Mouse (Mus musculus) lung, postnatal 36 days (tissue): ENCODE data around the gene Arsg.
A peak's percentile ranks its signal among the peaks of the same experiment; 100 is the strongest.
"Not testable (repeated sequence)": the region's sequence is repeated elsewhere in the genome, so short reads cannot be mapped to it uniquely, and the experiment has no call there.

Experiments
- DNase-seq: peaks from one replicate; pipeline ENCODE4 v3.0.0; 2022; ENCODE audit warnings: mixed read lengths

Arsg gene

GRCm38 (mm10) chr11:109470170-109470569 is 3.0 kb upstream of the Arsg start:
- no peak for DNase-seq

DNA sequence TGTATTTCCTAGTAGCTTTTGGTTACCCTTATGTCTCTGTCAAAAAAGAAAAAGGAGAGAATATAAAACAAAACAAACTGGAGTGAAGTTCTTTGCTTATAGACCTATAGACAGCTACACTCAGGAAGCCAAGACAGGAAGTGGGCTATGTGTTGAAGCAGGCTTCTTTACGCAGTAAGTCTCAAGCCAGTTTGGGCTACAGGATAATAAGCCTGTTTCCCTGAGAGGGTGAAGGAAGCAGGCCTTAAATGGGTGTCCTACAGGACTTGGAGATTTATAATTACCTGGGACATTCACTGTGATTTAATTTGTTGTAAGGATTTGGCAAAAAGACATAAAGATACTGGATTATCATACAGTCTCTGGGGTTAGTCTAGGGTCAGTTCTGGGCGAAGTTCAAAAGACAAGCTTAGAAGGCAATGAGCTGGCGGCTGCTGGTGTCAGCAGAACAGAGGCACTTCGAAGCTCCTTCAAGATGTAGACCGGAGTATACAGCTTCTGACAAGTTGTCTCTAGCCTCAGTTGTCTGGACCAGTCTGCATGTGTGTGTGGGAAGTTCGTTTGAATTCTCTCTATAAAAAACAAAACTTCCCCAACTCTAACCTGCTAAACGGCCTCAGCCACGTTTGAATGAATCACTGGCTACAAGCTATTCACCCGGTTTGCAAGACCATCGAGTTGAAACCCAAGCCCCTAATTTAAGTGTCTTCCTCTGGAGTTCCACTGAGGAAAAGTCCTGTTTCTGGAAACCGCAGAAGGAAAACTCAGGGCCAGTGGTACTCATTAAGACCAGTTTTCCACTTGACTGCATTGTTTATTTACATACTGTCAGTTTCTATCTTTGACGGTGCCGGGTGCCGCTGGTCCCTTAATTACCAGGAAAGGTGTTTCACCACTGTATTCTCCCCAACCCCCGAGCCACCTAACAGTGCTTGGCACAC is 2.0 kb upstream of the Arsg start:
- DNase-seq, result no peak

GRCm38 (mm10) chr11:109472171-109472691 is 943 bp upstream of the Arsg start:
- no peak for DNase-seq

DNA sequence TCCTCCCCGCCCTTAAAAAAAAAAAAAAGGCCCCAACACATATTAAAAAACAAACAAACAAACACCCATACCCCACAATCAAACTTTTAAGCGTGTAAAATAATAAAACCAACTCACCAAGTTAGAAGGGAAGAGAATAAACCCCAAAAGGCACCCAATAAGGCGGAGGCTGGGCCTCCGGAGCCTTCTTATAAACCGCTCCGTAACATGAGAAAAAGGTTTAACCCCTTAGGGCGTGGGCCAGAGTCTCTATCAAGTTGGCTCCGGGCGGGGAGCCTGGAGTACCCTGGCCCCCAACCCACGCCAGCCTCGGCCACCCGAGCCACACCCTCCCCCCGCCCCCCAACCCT is 378 bp upstream of the Arsg start:
- DNase-seq, result no peak

GRCm38 (mm10) chr11:109474086-109474742 is 1.0 kb downstream of the Arsg start:
- DNase-seq, result no peak

- DNase-seq, result no peak
Measured at GRCm38 (mm10) chr11:109474836-109475235, 1.7 kb downstream of the Arsg start.

DNA sequence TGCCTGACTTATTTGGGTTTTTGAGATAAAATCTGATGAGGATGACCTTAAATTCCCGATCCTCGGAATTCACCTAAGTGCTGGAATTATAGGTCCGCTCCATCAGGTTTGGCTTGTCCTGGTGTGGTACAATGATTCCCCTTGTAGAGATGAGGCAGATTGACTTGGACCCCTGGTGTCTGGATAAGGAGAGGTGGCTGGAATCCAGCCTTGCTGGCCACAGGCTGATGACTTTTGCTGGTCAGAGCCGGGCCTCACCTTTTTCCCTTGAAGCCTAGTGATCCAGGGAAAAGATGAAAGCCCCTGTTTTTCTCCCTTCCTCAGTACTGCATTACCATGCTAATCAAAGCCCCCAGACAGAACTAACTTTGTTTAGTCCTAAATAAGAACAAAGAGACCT is 2.5 kb downstream of the Arsg start:
- DNase-seq, result no peak

- no peak for DNase-seq
Measured at GRCm38 (mm10) chr11:109476241-109476640, 3.1 kb downstream of the Arsg start.

- no peak for DNase-seq
Measured at GRCm38 (mm10) chr11:109476653-109477052, 3.5 kb downstream of the Arsg start.

GRCm38 (mm10) chr11:109477606-109478380 is 4.6 kb downstream of the Arsg start:
- no peak for DNase-seq

- DNase-seq, result no peak
Measured at GRCm38 (mm10) chr11:109479575-109480285, 6.6 kb downstream of the Arsg start.

DNA sequence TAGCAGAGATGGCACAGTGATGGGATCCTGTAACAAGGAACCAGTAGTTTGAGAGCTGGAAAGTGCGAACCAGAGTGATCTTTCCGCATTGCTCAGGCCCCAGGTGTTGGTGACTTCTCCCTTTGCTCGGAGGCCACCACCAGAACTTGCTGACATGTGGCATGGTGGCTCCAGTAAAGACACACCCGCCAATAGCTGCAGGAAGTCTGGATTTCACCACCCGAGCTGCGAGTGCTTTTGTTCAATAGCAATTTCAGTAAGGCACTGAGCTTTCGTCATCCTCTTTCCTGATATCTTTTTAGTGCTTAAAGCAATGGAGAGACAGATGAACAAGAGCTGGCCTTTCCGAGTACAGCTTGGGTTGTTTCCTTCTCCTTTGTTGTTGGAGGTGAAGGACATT is 7.3 kb downstream of the Arsg start:
- no peak for DNase-seq

DNA sequence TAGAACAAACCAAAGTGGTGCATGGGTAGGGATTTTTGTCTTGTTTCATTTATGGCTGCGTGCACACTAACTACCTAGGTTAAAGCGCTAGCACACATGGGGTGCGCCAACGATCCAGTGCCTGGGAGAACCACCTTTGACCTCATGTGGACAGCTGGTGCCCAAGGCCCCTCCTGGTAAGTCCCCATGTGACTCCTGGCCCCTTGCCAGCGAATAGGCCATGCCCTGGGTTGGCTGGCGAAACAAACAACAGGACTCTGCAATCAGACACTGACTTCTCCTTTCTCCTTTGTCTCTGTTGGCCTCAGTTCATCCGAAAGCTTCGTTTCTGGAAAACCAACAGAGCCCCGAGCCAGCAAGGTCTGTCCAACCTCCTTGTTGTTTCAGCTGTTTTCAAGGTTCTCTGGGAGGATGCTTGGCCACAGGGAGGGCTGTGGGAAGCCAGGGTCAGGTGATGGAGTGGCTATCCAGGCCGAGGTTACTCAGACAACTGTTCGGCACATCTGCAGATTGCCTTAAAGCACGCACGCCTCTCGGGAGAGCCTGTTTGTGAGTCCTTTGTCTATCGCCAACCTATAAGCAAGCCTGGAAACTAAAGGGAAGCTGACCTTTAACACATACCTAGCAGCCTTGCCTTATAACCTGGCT is 12.3 kb downstream of the Arsg start:
- peak; percentile 72 for DNase-seq

DNA sequence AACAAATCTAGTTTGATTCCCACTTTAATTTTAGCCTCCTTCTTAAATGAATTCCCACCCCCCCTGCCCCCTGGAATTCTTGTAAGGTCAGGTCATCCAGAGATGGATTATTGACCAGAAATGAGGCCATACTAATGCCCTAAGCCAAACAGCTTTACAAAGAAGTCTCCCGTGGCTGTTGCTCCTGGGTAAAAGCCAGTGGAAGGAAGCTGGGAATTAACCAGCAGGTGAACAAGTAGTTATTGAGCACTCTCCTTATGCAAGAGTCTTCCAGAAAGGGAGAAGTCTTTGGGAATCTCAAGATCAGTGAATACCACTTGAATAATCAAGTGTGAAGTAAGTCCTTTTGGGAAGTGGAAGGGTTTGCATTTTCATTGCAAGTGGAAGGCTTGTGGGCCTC is 13.9 kb downstream of the Arsg start:
- DNase-seq, result no peak

DNA sequence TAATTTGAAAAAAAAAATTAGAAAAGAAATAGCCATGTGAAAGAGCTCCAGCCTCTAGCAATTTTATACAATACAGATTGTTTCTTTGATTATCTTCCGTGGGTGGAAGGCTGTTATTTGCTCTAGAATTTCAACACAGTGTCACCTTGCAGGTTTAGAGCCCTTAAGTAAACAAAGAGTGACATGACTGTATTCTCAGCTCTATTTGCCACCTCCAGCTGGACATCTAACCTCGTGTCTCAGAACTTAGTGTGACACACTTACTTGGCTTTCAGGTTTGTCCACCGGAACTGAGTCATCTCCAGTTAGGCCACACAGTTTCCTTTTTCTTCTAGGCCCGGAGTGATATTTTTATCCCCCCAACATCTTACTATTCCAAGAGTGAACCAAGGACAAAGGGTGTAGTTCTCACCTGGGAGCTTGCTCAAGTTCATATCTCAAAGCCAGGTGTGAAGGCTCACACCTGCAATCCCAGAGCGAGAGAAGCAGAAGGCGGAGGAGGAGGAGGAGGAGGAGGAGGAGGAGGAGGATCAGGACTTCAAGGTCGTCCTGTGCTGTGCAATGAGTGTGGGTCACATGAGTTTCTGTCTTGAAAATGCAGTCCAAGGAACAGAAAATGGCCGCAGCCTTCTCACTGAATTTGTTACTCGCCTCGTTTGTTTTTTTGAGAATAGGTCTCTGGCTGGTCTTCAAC is 15.0 kb downstream of the Arsg start:
- no peak for DNase-seq

DNA sequence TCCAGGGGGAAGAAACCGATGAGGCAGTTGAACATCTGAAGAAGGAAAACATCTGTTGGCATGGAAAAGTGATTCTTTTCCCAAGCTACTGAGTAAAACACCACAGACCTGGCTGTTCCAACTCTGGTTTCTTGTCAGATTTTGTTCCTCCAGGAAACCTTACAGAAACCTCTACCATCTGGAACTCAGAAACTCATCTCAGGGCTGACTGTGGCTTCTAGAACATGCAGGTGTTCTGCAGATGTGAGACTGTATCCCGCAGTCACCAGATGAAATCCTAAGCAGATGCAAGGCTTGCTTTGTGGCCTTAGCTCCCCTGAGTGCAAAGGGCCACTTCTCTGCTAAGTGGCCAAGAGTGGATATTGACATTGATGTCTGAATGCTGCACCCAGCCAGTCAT is 16.6 kb downstream of the Arsg start:
- DNase-seq, result no peak

DNA sequence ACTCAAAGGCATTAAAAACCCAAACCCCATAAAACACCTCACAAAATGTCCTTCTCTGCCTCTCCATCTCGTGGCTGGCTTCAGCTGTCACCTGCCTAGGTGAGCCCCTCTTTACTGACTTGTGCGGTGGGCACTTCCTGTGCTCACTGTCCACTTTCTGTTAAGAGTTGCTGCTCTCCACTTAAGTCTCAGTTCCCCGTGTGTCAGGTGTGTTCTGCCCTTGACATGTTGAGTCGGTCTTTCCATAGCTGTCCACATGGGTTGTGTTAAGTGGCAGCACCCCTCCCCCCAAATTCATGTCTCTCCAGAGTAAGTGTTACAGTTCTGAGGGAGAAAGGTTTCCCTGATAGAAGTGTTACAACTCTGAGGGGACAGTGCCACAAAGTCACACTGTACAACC is 18.7 kb downstream of the Arsg start:
- DNase-seq, result no peak

- not testable (repeated sequence) for DNase-seq
Measured at GRCm38 (mm10) chr11:109492847-109493464, 19.8 kb downstream of the Arsg start.

DNA sequence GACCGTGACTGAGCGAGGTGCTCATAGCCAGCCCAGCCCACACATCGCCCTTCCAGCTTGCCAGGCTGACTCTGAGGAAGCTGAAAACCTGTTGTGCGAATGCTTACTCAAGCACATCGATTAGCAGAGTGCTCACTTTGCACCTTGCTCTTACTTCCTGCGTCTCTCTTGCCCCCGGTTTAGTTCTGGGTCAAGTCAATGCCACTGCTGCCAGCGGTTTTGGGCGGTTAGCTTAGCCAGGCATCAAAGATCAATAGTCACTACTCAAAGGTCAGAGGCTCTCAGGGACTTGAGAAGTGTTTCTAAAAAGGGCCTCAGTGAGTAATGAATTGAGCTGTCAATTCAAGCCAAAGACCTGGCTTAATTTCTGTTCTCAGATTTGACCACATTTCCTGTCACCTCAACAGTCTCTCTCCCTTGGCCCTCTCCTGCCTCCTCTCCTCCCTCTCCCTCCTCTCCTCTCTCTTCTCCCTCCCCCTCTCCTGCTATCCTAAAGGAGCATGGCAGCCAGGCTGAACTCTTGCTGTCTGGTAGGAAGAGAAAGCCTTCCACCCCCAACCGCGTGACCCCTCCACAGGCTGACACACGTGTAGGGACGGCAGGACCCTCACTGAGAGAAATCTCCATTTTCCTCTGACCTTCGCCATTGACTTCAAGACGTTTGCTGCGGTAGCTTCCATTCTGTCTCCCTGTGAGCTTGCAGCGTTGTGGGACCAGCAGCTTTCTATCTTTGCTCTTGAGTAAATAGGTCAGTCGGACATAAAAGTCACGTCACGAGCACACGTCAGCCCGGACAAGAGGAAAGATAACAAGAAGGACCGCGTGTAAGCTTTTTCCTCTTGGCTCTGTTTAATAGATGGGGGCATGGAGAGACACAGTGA is 22.0 kb downstream of the Arsg start:
- DNase-seq, result no peak
